Mouse (Mus musculus): Measurements from ENCODE around the gene Ahcy.
"Not testable (repeated sequence)": the region's sequence is repeated elsewhere in the genome, so short reads cannot be mapped to it uniquely, and the experiment has no call there.

Ahcy gene

GRCm38 (mm10) chr2:155073978-155074765 is at the start of gene Ahcy:
TSS of gene Ahcy (minus strand) at chr2:155074497.
- peak; percentile 90 for DNase-seq (ENCODE audit: low spot score)

DNA sequence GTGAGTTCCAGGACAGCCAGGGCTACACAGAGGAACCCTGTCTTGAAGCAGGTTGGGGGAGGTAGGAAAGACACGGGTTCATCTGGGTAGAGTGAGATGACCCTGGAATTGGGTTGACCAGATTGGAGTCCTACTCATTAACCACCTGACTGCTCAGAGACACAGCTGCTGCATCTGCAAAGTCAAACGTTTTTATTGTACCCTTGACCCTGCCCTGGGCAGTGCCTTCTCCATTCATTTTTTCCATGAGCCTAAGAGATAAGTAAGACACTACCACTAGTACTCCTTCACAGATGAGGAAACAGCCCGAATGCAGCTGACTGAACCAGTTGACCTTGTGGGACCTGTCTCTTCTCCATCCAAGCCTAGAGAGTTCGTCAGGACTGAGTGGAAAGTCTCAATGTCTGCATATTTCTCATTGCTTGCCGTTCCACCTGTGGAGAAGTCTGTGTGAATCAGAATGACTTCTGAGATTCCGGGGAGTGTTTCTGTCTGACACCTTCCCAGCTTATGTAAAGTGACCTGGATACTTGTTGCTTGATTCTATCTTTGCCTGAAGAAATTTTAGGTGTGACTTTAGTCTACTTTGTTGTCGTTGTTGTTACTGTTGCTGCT is 41.0 kb upstream of the Ahcy start:
- DNase-seq (ENCODE audit: low spot score), result no peak

DNA sequence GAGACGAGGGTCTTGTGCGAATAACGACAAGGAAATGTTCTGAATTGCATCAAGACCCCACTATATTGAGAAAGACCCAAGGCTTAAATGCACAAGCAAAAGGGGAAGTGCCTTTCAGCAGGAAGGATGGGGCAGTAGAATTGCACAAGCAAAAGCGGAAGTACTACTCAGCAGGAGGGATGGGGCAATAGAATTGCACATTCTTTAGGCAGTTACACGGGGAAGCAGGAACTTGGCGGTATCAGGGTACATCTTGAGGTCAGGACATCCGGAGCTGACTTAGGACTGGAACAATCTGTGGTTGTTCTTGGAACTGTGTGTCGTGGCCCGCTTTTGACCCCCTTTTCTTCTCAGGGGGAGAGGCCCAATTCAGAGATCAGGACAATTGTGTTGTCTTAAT is 33.0 kb upstream of the Ahcy start:
- not testable (repeated sequence) for DNase-seq (ENCODE audit: low spot score)

DNA sequence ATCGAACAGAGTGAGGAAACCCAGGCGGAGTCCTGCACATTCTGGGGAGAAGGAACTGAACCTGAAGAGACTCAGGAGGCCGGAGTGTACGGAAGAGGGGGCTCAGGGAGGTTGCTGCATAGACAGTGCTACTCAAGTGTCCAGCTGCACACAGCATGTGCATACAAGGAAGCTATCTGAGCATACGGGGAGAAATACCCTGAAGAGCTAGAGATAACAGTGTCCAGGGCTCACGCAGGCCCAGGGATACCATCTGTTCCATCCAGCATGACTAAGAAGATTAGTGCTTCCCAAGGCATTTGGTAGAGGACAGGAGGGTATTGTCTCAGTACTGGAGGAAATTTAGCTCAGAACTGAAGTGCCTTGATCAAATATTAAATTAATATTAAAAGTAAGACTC is 29.3 kb upstream of the Ahcy start:
- DNase-seq (ENCODE audit: low spot score), result no peak

DNA sequence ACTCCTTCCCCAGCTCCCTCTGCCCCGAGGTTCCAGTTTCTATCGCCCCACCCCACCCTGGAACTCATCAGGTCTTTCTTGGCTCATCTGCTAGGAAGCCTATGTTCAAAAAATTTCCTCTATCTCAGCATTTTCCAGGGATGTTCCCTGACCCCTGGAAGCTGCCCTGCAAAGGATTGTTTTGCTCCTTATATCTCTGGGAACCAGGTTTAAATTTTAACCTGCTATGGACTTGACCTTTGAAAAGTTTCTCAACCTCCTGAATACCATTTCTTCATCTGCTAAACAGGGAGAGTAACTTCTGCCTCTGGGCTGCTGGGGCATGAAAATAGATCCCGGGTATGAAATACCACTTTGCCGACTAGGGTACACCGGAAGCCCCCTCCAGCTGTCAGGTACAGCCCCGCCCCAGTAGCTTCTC is 27.5 kb upstream of the Ahcy start:
- DNase-seq (ENCODE audit: low spot score), result no peak

DNA sequence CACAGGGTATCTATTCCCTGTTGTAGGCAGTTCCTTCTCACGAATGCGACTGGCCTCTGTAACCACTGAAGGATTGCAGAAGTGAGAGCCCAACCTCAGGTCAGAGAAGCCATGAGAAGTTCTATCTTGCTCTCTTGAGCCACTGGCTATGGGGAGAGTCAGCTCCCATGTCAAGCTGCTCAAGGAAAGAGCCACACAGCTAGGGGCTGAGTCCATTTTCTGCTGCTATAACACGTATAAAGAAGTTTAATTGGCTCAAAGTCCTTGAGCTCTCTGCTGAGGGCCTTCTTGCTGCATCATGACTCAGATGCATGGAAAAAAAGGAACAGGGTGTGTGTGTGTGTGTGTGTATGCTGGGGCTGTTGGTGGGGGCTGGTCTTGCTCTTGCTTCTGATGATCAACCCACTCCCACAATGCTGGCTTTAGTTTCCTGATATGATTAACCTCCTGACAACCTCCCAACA is 26.5 kb upstream of the Ahcy start:
- no peak for DNase-seq (ENCODE audit: low spot score)

GRCm38 (mm10) chr2:155099994-155100795 is 25.9 kb upstream of the Ahcy start:
- DNase-seq (ENCODE audit: low spot score), result no peak

GRCm38 (mm10) chr2:155099421-155099820 is 25.1 kb upstream of the Ahcy start:
- DNase-seq (ENCODE audit: low spot score), result peak; percentile 68

GRCm38 (mm10) chr2:155098720-155099380 is 24.6 kb upstream of the Ahcy start:
- DNase-seq (ENCODE audit: low spot score), result peak; percentile 33

GRCm38 (mm10) chr2:155093418-155093817 is 19.1 kb upstream of the Ahcy start:
- DNase-seq (ENCODE audit: low spot score), result no peak

DNA sequence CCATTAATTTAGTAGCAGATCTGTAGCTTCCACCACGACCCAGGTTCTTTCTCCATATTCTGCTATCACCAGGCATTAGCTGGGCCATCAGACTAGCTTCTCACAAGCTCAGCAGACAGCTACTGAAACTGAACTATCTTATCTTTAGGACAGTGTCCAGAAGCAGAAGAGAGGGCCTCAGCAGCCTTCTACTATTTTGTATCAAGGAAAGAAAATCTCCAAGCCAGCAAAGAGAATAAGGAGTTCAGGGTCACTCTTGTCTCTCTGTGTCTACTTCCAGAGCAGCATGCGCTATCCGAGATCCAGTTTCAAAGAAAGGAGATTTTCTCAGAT is 17.4 kb upstream of the Ahcy start:
- DNase-seq (ENCODE audit: low spot score), result no peak

DNA sequence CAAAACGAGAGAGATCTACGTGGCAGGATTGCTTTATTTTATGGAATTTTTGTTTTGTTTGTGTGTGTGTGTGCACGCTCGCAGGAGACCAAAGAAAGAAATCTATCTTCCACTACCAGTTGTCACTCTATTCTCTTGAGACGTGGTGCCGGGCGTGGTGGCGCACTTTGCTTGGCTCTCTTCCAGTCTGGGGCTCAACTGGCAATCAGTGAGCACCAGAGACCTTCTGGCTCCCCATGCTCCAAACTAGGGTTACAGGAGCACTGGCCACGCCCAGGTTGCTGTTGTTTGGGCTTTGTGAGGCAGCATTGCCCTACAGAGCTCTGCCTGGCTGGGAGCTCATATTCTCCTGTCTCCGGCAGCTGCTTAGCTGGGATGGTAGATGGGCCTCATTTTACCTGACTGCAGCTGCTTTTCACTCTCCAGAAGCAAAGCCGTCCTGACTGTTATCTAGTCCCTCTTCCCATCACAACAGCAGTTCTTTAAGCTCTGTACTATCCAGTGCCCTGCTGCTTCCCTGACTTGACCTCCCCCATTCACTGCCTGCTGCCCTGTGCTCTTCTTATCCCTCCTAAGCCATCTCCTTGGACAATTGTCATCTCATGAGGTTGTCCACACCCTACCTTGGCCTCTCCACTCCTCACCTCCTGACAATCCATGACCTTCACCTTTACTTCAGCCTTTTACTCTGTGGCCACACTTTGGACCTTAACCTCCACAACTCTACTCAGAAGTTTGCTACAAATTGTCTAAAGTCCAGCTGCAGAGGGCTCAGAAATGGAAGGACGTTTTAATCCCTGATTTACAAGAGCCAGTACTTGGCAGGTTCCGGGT is 16.8 kb upstream of the Ahcy start:
- no peak for DNase-seq (ENCODE audit: low spot score)

- DNase-seq (ENCODE audit: low spot score), result no peak
These were observed 14.0 kb upstream of the Ahcy start for GRCm38 (mm10) chr2:155088264-155088663.

GRCm38 (mm10) chr2:155086328-155086727 is 12.0 kb upstream of the Ahcy start:
- no peak for DNase-seq (ENCODE audit: low spot score)

- no peak for DNase-seq (ENCODE audit: low spot score)
These were observed 10.2 kb upstream of the Ahcy start for GRCm38 (mm10) chr2:155084546-155084945.

DNA sequence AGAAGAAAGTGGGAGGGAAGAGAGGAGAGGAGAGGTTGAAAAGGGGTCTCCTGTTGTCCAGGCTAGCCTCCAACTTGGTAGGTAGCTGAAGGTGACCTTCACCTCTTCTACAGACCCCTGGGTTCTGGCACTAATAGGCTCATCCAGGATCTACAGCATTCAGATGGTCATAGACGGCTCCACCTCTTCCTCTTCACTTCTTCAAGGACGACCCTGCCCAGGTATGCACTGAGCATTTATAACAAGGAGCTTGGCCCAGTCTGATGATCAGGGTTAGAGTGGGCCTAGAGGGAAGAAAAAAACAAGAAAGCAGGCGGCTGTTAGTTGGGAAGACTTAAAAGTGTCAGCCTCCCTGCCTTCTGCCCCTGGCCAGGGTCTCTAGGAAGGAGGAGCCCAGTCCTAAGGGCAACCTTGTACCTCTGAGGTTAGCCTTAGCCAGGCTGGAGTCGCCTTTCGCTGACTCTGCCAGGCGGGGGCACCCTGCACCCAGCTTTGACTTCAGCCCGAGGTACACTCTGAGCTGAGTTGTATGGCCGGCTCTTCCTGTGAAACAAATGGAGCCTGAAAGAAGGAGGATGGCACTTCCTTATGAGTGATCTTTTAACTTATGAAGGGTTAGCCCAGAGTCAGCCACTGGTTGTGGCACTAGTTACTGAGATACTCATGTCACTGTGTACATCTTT is 8.0 kb upstream of the Ahcy start:
- DNase-seq (ENCODE audit: low spot score), result peak; percentile 71

DNA sequence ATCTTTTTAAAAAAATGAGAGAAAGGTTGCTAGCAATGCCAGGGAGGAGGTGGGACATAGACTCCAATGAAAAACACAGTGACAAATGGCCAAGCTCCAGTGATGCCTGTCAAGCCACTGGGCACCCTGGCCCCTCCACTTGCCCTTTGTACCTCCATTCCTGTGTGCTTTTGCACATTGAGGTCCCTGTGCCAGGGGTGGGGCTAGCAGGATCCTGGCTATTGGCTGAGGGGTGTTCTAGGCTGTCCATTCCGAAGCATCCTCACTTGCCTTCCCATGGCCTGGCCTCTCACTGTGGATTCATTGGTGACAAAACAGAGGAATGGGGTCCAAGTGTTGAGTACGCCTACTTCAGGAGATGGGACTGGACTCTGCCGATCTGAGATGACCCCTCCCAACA is 6.8 kb upstream of the Ahcy start:
- DNase-seq (ENCODE audit: low spot score), result no peak

GRCm38 (mm10) chr2:155080179-155080530 is 5.9 kb upstream of the Ahcy start:
- no peak for DNase-seq (ENCODE audit: low spot score)

- no peak for DNase-seq (ENCODE audit: low spot score)
These were observed 5.3 kb upstream of the Ahcy start for GRCm38 (mm10) chr2:155079500-155080178.

GRCm38 (mm10) chr2:155075649-155076048 is 1.4 kb upstream of the Ahcy start:
- DNase-seq (ENCODE audit: low spot score), result no peak
